Mouse (Mus musculus): ENCODE measurements around the gene Gm7735.
"Not testable (repeated sequence)": the region's sequence is repeated elsewhere in the genome, so short reads cannot be mapped to it uniquely, and the experiment has no call there.

Gene Gm7735

GRCm38 (mm10) chr16:89169190-89169589 lies at the start of gene Gm7735:
Gm7735 (plus strand) TSS chr16:89169490.
- not testable (repeated sequence) for ATAC-seq (ENCODE audit: low TSS enrichment)

GRCm38 (mm10) chr16:89140551-89140950 lies 28.7 kb upstream of the Gm7735 start, which contains the start of gene Gm6358:
Gm6358 (plus strand) TSS chr16:89140851.
- ATAC-seq (ENCODE audit: low TSS enrichment): no peak

GRCm38 (mm10) chr16:89150786-89151185 lies 18.5 kb upstream of the Gm7735 start, which contains the start of gene Gm10061:
Gm10061 (plus strand) TSS chr16:89151086.
- no peak for ATAC-seq (ENCODE audit: low TSS enrichment)

DNA sequence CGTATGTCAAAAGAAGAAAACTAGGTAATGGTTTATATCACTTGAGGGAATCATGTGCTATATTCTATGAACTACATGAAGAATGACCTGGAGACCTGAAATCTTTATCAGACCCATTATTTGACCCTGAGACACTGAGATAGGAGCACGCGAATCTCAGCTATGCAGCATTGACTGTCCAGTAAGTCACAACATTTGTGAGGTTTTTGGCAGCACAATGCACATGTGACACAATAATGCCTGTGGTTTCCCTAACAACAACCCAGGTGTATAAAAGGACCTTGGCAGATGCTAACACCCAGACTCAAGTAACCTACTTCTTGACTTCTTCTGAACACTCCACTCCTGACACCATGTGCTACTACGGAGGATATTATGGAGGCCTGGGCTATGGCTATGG lies 11.6 kb upstream of the Gm7735 start, which contains the start of gene Gm9789:
Gene Gm9789, plus strand, starts transcription at position 301 of the 400 bp plus-strand sequence.
- no peak for ATAC-seq (ENCODE audit: low TSS enrichment)

DNA sequence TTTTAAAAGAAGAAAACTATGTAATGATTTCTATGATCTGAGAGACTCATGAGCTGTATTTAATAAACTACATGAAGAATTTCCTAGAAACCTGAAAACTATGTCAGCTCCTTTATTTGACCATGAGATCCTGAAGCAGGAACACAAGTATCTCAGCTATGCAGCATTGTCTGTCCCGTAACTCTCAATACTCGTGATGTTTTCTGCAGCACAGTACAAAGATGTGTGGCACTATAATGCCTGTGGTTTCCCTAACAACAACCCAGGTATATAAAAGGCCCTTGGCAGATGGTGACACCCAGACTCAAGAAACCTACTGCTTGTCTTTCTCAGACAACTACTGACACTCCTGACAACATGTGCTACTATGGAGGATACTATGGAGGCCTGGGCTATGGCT lies 5.1 kb downstream of the Gm7735 start, which contains the start of gene 1110057P08Rik:
Gene 1110057P08Rik, plus strand, starts transcription at position 301 of the 400 bp plus-strand sequence.
- ATAC-seq (ENCODE audit: low TSS enrichment): no peak

- no peak for ATAC-seq (ENCODE audit: low TSS enrichment)
Measured at GRCm38 (mm10) chr16:89188621-89189020, 19.3 kb downstream of the Gm7735 start.

- ATAC-seq (ENCODE audit: low TSS enrichment): no peak
Measured at GRCm38 (mm10) chr16:89205561-89205960, 36.3 kb downstream of the Gm7735 start, which contains the start of gene Krtap20-2. Krtap20-2 (plus strand) TSS chr16:89205861.
